Mouse (Mus musculus): Measurements from ENCODE around the gene Tcp11l2.

Gene Tcp11l2

GRCm38 (mm10) chr10:84598172-84598571 is 21.7 kb downstream of the Tcp11l2 start:
- in situ Hi-C loops (cut with MboI, MseI) = no loop called here

- in situ Hi-C loops (cut with MboI, MseI) = loop anchor here (10.0 kb wide), 1 partner anchor 185 kb away; no protein-coding TSS in a partner anchor
Observed at GRCm38 (mm10) chr10:84600136-84600535, 23.7 kb downstream of the Tcp11l2 start.

GRCm38 (mm10) chr10:84604335-84604734 is 27.9 kb downstream of the Tcp11l2 start:
- in situ Hi-C loops (cut with MboI, MseI) = loop anchor here (10.0 kb wide), 1 partner anchor 190 kb away; no protein-coding TSS in a partner anchor

- in situ Hi-C loops (cut with MboI, MseI) = loop anchor here (10.0 kb wide), 1 partner anchor 194 kb away; no protein-coding TSS in a partner anchor
Observed at GRCm38 (mm10) chr10:84608361-84608760, 31.9 kb downstream of the Tcp11l2 start.

GRCm38 (mm10) chr10:84610324-84610723 is 33.9 kb downstream of the Tcp11l2 start:
- in situ Hi-C loops (cut with MboI, MseI) = no loop called here

- in situ Hi-C loops (cut with MboI, MseI) = no loop called here
Observed at GRCm38 (mm10) chr10:84610783-84611182, 34.4 kb downstream of the Tcp11l2 start.

GRCm38 (mm10) chr10:84611664-84612063 is 35.2 kb downstream of the Tcp11l2 start:
- in situ Hi-C loops (cut with MboI, MseI) = no loop called here

GRCm38 (mm10) chr10:84612281-84612680 is 35.9 kb downstream of the Tcp11l2 start:
- in situ Hi-C loops (cut with MboI, MseI) = no loop called here

GRCm38 (mm10) chr10:84613366-84613765 is 36.9 kb downstream of the Tcp11l2 start:
- in situ Hi-C loops (cut with MboI, MseI) = no loop called here

GRCm38 (mm10) chr10:84615076-84615475 is 38.6 kb downstream of the Tcp11l2 start:
- in situ Hi-C loops (cut with MboI, MseI) = loop anchor here (5.0 kb wide), 1 partner anchor 33 kb away; no protein-coding TSS in a partner anchor

- in situ Hi-C loops (cut with MboI, MseI) = no loop called here
Observed at GRCm38 (mm10) chr10:84621826-84622790, 45.7 kb downstream of the Tcp11l2 start, which contains the start of gene Polr3b. Gene Polr3b, plus strand, starts transcription at chr10:84622292.

- in situ Hi-C loops (cut with MboI, MseI) = no loop called here
Observed at GRCm38 (mm10) chr10:84631182-84631581, 54.8 kb downstream of the Tcp11l2 start.

GRCm38 (mm10) chr10:84632005-84632404 is 55.6 kb downstream of the Tcp11l2 start:
- in situ Hi-C loops (cut with MboI, MseI) = no loop called here

GRCm38 (mm10) chr10:84636656-84637055 is 60.2 kb downstream of the Tcp11l2 start:
- in situ Hi-C loops (cut with MboI, MseI) = loop anchor here (5.0 kb wide), 1 partner anchor 119 kb away; no protein-coding TSS in a partner anchor

- in situ Hi-C loops (cut with MboI, MseI) = loop anchor here (5.0 kb wide), 1 partner anchor 121 kb away; no protein-coding TSS in a partner anchor
Observed at GRCm38 (mm10) chr10:84638382-84638781, 62.0 kb downstream of the Tcp11l2 start.

GRCm38 (mm10) chr10:84639525-84640287 is 63.3 kb downstream of the Tcp11l2 start:
- in situ Hi-C loops (cut with MboI, MseI) = loop anchor here (5.0 kb wide), 1 partner anchor 122 kb away; no protein-coding TSS in a partner anchor

GRCm38 (mm10) chr10:84640861-84641260 is 64.4 kb downstream of the Tcp11l2 start:
- in situ Hi-C loops (cut with MboI, MseI) = no loop called here

GRCm38 (mm10) chr10:84641576-84641975 is 65.2 kb downstream of the Tcp11l2 start:
- in situ Hi-C loops (cut with MboI, MseI) = no loop called here

- in situ Hi-C loops (cut with MboI, MseI) = no loop called here
Observed at GRCm38 (mm10) chr10:84645940-84646339, 69.5 kb downstream of the Tcp11l2 start.

GRCm38 (mm10) chr10:84646506-84647102 is 70.2 kb downstream of the Tcp11l2 start:
- in situ Hi-C loops (cut with MboI, MseI) = no loop called here

GRCm38 (mm10) chr10:84647264-84647663 is 70.8 kb downstream of the Tcp11l2 start:
- in situ Hi-C loops (cut with MboI, MseI) = no loop called here
